Mouse (Mus musculus) brain, embryonic 14.5 days (tissue): ENCODE results near the gene Pxt1. TPM values are rescaled to one million over a fixed set of nuclear protein-coding genes. Genes with fewer than 3 reads are reported as not detected.

Experiments used
- DNase-seq: peaks from one replicate; pipeline ENCODE4 v3.0.0-alpha.2; 2011; ENCODE audit warnings: low read depth
- CTCF ChIP-seq: fragments of 200-500 bp; IDR thresholded peaks from 2 replicates; pipeline ENCODE4 v1.5.1; 2012; ENCODE audit warnings: inconsistent platforms, mild to moderate bottlenecking, moderate library complexity, borderline replicate concordance; ENCODE audit not compliant: insufficient read depth, insufficient read length; ENCODE audit errors: extremely low read depth
- POLR2A ChIP-seq: fragments of 200-500 bp; IDR thresholded peaks from 2 replicates; pipeline ENCODE4 v1.6.1; 2012; ENCODE audit warnings: mild to moderate bottlenecking, inconsistent platforms, borderline replicate concordance; ENCODE audit not compliant: poor library complexity, insufficient read depth, insufficient read length, severe bottlenecking; ENCODE audit errors: extremely low read depth
- polyA plus RNA-seq: library from polyadenylated mRNA; depleted of rRNA; stranded (reverse); fragments of >200 nt; gene quantifications from 2 replicates; pipeline ENCODE4 v1.2.3, GENCODE M21; 2012

The Pxt1 gene
- polyA plus RNA-seq, 1 experiment: not detected

DNA sequence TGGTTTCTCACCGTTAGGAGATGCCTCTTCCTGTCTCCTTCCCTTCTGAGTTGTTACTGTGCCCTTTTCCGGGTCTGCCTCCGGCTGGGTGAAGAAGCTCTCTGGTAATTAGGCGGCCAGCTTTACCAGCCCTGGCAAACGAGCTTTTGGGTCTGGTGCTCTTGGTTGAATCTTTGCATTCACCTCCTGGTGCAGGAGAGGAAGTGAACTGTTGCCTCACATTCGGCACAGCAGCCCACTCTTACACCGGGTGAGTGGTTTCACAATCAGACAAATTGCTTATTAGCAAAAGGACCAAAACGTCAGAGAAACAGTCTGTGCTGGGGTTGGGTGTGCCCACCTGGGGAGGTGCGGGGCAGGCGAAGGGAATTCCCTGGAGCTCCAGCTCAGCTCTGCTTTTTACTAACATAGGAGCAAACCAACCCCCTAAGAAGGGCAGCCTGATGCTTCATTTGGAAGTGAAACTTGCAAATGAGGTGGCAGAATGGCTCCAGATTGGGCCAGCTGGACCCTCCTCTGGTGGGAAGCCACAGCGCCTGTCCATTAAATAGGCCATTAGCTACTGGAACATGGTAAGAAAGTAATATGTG, 23.5 kb upstream of the Pxt1 start:
- no peak for TF ChIP-seq CTCF
- no peak for TF ChIP-seq POLR2A

DNA sequence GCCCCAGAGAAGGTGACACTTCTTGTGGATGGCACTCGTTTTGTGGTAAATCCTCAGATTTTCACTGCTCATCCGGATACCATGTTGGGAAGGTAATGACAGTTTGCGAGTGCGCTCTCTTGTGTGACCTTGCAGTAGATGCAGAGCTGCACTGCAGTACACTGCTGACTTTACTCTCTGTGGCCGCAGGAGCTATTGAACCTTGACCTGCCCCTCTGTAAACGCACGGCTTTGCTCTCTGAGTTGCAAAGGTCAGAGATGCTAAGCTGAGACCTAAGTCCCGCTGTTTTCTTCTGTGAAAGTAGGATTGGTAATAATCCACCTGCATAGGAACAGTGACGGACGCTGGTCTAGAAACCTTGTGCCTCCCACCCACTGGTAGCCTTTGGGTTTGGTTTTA, 18.0 kb upstream of the Pxt1 start:
- DNase-seq: no peak
- TF ChIP-seq POLR2A (no peak), CTCF (no peak)

More for the DNA sequence above, 23.5 kb upstream of the Pxt1 start:
- no peak for DNase-seq

DNA sequence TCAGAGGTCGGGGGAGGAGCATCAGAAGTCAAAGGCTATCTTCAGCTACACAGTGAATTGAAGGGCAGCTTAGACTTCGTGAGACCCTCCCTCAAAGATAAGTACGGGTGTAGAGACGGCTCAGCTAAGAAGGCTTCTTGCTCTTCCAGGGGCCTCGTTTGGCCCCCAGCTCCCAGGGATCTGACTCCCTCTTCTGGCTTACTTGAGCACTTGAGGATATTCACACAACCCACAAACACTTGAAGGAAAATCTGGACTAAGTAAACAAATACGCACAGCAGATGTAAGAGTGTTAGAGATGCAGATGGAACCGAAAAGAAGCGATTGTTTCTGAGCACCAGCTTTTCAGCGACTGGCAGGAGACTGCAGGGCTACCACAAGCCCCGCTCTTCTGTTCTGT, 17.0 kb upstream of the Pxt1 start:
- no peak for TF ChIP-seq CTCF
- TF ChIP-seq POLR2A: no peak
- no peak for DNase-seq

DNA sequence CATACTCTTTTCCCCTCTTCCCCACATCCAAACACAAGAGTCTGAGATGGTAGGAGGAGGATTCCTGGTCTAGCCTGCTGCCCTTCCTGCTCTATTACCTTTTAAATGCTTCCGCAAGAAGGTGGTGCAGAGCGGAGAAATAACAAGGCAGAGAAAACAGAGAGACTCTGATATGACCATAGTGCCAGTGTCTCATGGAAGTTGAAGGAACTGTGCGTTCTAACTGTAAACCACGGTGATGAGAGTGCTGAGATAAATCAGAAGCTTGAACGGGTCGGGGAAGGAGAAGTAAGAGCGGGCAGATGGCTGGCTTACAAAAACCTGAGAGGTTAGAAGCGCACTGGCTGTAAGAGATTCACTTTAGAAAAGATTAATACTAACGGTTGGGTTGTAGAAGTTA, 10.8 kb upstream of the Pxt1 start:
- DNase-seq: no peak
- TF ChIP-seq POLR2A: no peak
- TF ChIP-seq CTCF: no peak

DNA sequence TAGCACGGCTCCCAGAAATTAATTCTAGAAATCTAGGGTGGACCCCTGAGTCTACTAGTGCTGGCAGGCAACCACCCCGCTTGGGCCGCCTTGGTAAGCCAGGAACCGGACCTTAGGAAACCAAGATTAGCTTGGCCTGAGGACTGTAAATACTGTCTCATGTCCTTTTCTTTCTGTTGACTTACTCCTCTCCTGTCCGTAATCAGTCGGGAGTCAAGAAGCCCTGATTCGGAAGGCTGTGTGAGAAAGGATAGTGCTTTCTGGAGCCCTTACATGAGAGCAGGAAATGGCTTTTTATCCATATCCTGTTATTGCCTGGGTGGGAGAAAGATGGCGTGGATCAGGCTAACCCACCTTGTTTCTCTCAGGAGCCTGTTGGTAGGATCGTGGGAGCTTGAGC, 9.6 kb upstream of the Pxt1 start:
- TF ChIP-seq CTCF (no peak), POLR2A (no peak)
- DNase-seq: peak; percentile 24

DNA sequence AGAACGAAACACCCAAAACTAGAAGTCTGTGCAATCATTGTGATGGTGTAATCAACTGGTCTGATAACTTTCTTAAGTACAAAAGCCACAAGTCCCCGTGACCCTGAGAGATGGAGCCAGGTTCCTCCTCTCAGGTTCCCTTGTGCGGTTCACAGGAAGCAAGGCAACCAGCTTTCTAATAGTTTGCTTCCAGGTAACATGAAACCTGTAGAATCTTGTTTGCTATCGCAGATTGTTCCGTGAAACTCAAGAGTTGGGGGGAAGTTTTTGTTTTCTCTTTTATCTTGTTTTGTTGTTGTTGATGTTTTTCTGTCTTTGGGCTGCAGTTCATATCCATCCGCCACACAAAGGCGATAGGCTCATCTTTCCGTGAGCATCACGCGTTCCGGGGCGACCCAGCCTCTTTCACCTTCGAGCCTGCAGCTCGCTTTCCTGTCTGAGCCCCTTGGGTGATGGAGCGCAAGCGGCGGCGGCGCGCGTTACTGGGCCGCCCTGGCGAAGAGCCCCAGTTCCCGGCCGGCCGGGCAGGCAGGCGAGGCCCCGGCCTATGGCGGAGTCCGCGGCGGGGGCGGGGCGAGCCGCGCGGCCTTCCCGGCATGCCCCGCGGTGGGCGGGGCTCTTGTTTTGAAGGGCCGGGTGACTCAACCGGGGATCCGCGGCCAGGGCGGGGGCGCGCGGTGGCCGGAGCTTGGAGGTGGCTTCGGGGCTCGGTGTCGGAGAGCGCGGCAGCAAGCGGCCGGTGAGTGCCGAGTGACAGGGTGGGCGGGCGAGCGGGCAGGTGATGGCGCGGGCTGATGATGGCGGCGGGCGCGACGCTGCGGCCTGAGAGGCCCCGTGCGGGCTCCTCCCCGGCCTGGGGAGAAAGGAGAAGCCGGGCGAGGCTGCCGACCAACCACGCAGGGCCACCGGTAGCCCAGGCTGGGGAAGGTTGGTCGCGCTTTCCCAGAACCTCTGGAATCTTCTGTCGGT, 8.5 kb upstream of the Pxt1 start, which contains the start of gene Kctd20:
Gene Kctd20, plus strand, starts transcription at position 120 of the 969 bp plus-strand sequence.
- DNase-seq: peak; percentile 96
- TF ChIP-seq POLR2A: peak; percentile 100
- no peak for TF ChIP-seq CTCF

DNA sequence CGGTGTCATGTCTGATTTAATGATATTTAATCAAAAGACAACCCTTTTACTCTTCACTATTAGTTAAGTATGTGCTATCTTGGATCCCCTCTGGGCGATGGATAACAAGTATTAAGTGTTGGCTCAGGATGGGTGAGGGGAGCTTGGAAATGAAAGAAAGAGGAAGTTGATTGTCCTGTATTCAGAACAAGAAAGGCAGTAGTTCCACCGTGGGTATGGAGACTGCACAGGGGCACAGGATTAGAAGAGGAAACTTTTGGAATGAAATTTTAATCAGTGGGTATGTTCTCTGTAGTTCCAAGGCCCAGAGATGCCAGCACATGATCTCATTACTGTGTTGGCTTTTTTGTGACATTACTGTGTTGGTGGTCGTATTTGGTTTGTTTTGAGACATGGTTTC, 7.1 kb upstream of the Pxt1 start:
- no peak for TF ChIP-seq CTCF
- no peak for DNase-seq

DNA sequence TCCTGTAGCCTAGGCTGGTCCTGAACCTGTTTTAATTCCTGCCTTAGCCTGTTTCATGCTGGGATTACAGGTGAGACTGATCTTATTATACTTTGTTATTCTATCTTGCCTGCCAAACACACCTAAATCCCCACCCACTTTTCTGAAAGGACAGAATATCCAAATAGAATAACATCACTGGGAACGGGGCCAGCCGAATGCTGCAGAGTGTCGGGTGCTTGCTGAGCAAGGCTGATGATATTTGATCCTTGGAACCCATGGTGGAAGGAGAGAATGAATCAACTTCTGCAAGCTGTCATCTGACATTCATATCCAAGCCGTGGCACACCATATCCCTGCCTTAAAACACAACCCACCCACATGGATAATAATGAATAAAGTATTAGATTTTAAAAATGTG, 5.0 kb upstream of the Pxt1 start:
- no peak for DNase-seq
- TF ChIP-seq POLR2A: no peak
- TF ChIP-seq CTCF: no peak

DNA sequence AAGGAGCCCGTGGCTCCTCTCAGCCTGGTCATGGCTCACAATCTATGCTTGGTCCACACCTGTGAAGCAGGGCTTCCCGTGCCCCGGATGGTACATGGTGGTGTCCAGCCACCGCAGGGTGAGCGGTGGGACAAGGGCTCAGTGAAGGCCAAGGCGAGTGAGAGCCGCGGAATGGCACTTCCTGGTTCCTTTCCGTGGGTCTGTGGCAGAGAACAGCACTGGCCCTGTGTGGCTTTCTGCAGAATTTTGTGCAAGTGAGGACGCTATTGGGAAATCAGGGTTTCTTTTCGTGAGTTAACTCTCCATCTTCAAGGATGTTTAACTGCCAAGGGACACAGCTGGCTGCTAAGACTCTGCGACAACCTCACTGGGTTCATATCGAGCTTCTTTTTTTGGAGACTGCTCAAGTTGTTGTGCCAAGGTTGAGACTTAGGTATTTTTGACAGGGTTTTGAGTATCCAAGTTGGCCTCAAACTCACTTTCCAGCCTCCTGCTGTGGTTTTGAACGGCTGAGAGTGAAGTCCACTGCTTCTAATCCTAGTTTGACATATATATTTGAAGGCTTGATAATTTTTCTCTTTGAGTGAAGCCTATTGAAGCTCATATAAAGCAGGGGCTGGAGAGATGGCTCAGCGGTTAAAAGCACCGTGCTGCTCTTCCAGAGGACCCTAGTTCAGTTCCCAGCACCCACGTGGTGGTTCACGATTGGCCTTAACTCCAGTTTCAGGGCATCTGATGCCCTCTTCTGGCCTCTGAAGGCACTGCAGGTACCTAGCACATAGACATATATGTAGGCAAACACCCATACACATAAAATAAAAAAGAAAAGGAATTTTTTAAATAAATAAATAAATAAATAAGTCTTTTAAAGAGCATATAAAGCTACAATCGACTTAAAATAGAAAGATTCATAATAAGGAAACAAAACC, 3.6 kb upstream of the Pxt1 start:
- no peak for DNase-seq
- TF ChIP-seq CTCF (no peak), POLR2A (no peak)

DNA sequence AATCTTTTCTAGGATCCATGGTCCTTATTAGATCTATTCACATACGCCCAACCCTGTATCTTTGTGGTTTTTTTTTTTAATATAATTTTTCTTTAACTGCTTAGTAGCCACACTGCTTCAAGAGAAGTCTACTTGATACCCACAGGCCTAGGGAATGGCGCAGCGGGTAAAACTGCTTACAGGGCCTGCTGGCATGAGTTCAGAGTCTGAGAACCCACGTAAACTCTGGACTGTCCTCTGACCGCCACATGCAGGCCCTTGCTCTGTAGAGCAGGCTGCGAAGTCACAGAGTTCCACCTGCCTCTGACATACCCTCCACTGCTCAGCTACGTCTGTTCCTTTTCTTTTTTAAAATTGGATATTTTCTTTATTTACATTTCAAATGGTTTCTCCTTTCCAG, 841 bp upstream of the Pxt1 start:
- no peak for DNase-seq
- TF ChIP-seq POLR2A: no peak
- no peak for TF ChIP-seq CTCF

DNA sequence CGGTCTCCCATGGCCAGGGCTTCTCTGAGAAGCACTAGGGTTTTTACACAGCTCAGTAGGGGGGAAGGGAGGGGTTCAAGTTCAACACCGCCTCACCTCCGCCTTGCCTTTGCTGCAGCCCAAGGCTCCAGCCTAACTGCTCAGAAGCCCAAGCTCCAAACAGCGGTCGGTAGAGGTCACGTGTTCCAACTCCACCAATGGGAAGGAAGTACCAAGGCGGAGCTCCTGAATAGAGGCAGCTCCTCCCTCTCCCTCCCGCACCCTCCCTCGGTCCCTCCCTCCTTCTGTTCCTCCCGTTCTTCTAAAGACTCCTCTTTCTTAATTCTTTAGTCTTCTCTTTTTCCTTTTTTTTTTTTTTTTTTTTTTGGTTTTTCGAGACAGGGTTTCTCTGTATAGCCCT, 1.5 kb downstream of the Pxt1 start:
- DNase-seq: no peak
- TF ChIP-seq CTCF: no peak
- no peak for TF ChIP-seq POLR2A

DNA sequence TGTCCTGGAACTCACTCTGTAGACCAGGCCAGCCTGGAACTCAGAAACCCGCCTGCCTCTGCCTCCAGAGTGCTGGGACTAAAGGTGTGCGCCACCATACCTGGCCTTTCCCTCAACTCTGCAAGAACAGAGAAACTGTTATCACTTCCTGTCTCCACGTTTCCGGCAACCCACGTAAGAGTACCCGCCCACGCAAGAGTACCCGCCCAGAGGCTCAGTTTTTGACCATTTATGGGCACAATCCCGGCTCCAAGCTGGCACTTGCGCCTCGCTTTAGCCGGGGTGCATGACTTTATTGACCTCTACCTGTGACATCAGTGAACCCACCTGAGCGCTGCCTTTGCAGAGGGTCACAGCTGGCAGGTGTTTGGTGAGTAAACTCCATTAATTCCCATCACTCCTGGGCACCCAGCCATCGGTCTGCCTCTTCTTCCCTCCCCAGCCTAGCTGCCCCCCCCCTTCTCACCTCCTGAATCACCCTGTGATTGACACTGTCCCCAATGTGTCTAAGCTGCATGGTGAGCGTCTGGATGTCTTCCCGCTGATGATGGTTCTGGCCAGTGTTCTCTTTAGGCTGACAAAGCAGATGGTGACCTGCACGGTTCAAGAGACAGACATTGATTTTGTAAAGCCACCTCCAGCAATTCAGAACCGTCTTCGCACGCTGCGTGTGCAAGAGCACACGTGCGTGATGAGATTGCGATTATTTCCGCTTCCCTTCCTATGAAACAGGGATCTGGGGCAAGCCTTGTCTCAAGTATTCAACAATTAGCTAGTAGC, 2.7 kb downstream of the Pxt1 start:
- peak; percentile 35 for DNase-seq
- TF ChIP-seq CTCF: no peak
- no peak for TF ChIP-seq POLR2A
